Mouse (Mus musculus): ENCODE results near the gene Fcrl5. TPM values are rescaled to one million over a fixed set of nuclear protein-coding genes. Genes with fewer than 3 reads are reported as not detected.

Fcrl5 gene
- polyA plus RNA-seq, 1 experiment from 2014 or later: not detected

DNA sequence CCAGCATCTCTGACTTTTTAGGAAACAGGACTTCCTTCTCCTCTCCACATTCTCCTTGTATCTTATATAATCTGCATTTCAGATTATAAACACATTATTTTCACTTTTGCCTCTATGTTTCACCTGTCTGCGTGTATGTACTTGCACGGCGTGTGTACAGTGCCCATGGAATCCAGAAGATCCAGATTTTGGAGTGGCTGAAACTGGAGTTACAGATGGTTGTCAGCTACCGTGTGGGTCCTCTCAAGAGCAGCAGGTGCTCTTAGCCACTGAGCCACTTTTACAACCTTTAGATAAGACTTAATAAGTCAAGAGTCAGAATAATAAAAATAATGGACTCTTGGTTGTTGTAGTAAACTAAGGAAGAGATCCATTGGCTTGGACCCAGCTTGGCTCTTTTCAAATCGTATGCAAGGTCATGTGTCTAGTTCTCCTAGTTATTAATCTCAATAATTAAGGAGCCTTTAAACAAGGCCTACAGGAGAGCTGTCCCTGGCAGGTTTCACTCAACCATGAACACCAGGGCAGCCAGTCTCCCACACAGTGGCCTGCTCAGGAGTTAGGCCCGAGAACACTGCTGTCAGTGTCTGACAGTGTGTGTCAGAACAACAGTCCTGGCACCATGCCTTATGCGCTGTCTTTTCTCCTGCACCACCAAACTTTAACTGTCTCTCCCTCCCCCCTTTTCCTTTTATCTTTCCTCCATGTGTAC, 98.2 kb downstream of the Fcrl5 start:
- no peaks in the 10 kb centered on the region for H3K4me1 ChIP-seq (ENCODE audit: control insufficient read depth, insufficient read depth, low read length)
- peaks cover 34% of the 10 kb centered on the region for H3K36me3 ChIP-seq (ENCODE audit: control insufficient read depth, insufficient read depth, low read length)
- 84% methylated on average over 7 of the region's 7 CpGs for WGBS
- ATAC-seq (ENCODE audit: insufficient read depth, low FRiP score): no peak
- no peak overlapping the region for H3K4me3 ChIP-seq (replicated peaks; ENCODE audit: low read length)
- no peaks in the 10 kb centered on the region for H3K27me3 ChIP-seq (ENCODE audit: control insufficient read depth, insufficient read depth, low read length)
- no peak overlapping the region for H3K9ac ChIP-seq (ENCODE audit: low read length)
- H3K4me2 ChIP-seq (ENCODE audit: low read depth, low read length): no peak overlapping the region
- H3K9me3 ChIP-seq (replicated peaks; ENCODE audit: control insufficient read depth, low read length): no peaks in the 10 kb centered on the region
- no peak overlapping the region for H3K27ac ChIP-seq (ENCODE audit: low read length)

GRCm38 (mm10) chr3:87538034-87538433, 102.5 kb downstream of the Fcrl5 start:
- Histone ChIP-seq H3K4me2 (ENCODE audit: low read depth, low read length) (no peak overlapping the region), H3K27ac (ENCODE audit: low read length) (no peak overlapping the region), H3K9me3 (replicated peaks; ENCODE audit: control insufficient read depth, low read length) (no peaks in the 10 kb centered on the region), H3K4me3 (replicated peaks; ENCODE audit: low read length) (no peak overlapping the region), H3K4me1 (ENCODE audit: control insufficient read depth, insufficient read depth, low read length) (peaks cover 6% of the 10 kb centered on the region; the same call in 1 of the 2 replicates), H3K36me3 (ENCODE audit: control insufficient read depth, insufficient read depth, low read length) (peaks cover 27% of the 10 kb centered on the region), H3K27me3 (ENCODE audit: control insufficient read depth, insufficient read depth, low read length) (no peaks in the 10 kb centered on the region), H3K9ac (ENCODE audit: low read length) (no peak overlapping the region)
- ATAC-seq (ENCODE audit: insufficient read depth, low FRiP score): no peak
- 78% methylated on average over 10 of the region's 10 CpGs for WGBS

DNA sequence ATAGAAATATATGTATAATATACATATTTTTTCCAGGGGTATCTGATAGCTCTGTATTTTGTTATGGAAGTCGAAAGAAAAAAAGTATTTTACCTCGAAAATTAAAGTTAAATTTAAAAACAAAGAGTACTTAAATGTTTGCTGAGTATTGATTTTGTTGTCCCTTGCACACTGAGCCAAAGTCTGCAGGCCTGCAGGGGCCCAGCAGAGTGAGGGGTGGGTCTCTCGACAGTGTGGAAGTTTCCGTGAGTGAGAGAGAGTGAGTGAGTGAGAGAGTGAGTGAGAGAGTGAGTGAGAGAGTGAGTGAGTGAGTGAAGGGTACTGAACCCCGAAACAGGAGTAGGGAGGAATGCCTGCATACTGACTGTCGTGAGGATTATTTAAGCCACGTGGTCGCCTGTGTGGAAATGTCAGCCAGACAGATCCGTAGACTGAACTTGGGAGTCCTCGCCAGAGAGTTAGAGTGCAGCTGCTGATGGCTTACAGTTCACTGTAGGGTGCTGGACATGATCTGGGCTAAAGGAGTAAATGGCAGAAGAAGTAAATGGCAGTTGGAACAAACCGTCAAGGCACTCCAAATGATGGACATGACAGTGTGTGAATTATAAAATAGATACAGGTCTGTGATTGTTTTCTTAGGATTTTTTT, 104.6 kb downstream of the Fcrl5 start:
- H3K9ac ChIP-seq (ENCODE audit: low read length): no peak overlapping the region
- H3K4me1 ChIP-seq (ENCODE audit: control insufficient read depth, insufficient read depth, low read length): peaks cover 6% of the 10 kb centered on the region; the same call in 1 of the 2 replicates
- H3K9me3 ChIP-seq (replicated peaks; ENCODE audit: control insufficient read depth, low read length): no peaks in the 10 kb centered on the region
- ATAC-seq (ENCODE audit: insufficient read depth, low FRiP score): no peak
- H3K4me3 ChIP-seq (replicated peaks; ENCODE audit: low read length): no peak overlapping the region
- H3K27me3 ChIP-seq (ENCODE audit: control insufficient read depth, insufficient read depth, low read length): no peaks in the 10 kb centered on the region
- H3K4me2 ChIP-seq (ENCODE audit: low read depth, low read length): no peak overlapping the region
- peaks cover 17% of the 10 kb centered on the region for H3K36me3 ChIP-seq (ENCODE audit: control insufficient read depth, insufficient read depth, low read length)
- 67% methylated on average over 11 of the region's 11 CpGs for WGBS
- no peak overlapping the region for H3K27ac ChIP-seq (ENCODE audit: low read length)

DNA sequence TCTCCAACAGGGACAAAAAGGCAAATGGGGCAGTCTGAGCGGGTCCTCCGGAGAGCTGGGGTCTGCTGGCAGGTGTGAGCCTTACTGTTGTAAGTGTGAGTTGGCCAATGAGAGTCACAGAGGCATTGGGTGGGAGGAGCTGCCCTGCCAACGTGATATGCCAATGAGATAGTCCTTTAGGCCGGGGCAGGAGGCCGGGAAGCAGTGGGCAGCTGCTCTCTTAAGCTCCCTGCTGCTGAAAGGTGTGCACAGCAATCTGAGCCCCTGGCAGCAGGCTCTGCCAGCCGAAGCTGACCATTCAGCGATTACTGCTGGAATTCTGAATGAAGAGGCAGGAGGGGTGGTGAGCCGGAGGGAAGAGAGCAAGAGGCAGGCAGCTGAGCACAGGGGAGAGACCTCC, 105.1 kb downstream of the Fcrl5 start:
- H3K4me2 ChIP-seq (ENCODE audit: low read depth, low read length): no peak overlapping the region
- H3K27ac ChIP-seq (ENCODE audit: low read length): no peak overlapping the region
- H3K9ac ChIP-seq (ENCODE audit: low read length): no peak overlapping the region
- H3K9me3 ChIP-seq (replicated peaks; ENCODE audit: control insufficient read depth, low read length): no peaks in the 10 kb centered on the region
- no peak for ATAC-seq (ENCODE audit: insufficient read depth, low FRiP score)
- H3K36me3 ChIP-seq (ENCODE audit: control insufficient read depth, insufficient read depth, low read length): peaks cover 12% of the 10 kb centered on the region
- H3K27me3 ChIP-seq (ENCODE audit: control insufficient read depth, insufficient read depth, low read length): no peaks in the 10 kb centered on the region
- 38% methylated on average over 8 of the region's 8 CpGs for WGBS
- peaks cover 6% of the 10 kb centered on the region; the same call in 1 of the 2 replicates for H3K4me1 ChIP-seq (ENCODE audit: control insufficient read depth, insufficient read depth, low read length)
- no peak overlapping the region for H3K4me3 ChIP-seq (replicated peaks; ENCODE audit: low read length)

DNA sequence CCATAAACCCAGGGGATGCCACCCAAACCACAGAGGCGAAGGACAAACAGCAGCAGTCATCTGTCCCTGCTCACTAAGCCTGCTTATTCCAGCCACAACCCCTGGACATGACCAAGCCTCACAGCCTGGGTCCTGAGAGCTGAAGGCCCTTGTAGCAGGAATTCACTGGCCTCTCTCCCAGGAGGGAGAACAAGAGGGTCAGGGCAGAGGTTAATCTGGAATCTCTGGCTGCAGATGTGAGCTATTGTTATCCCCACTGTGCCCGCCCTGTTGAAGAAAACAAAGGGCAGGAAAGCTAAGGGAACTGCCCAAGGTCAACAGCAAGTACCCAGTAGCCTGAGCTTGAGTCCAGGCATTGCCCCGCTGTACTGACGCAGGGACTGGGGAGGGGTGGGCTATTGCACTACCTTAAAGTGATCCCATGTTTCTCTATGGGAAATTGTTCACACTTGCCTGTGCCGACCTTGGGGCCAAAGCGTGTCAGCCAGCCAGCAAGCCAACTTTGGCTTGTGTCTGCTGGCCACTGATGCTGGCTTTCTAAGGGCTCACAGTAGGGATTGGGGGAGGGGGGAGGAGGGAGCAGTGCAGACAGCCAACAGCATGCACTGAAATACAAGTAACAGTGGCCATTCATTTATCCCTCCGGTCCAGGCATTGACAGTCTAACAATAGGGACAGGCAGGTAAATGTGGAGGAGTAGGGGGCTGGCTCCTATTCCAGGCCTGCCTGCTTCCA, 107.1 kb downstream of the Fcrl5 start:
- no peak overlapping the region for H3K4me2 ChIP-seq (ENCODE audit: low read depth, low read length)
- H3K27ac ChIP-seq (ENCODE audit: low read length): no peak overlapping the region
- 65% methylated on average over 7 of the region's 7 CpGs for WGBS
- no peaks in the 10 kb centered on the region for H3K27me3 ChIP-seq (ENCODE audit: control insufficient read depth, insufficient read depth, low read length)
- H3K4me1 ChIP-seq (ENCODE audit: control insufficient read depth, insufficient read depth, low read length): peaks cover 6% of the 10 kb centered on the region; the same call in 1 of the 2 replicates
- no peaks in the 10 kb centered on the region for H3K9me3 ChIP-seq (replicated peaks; ENCODE audit: control insufficient read depth, low read length)
- no peak for ATAC-seq (ENCODE audit: insufficient read depth, low FRiP score)
- no peak overlapping the region for H3K4me3 ChIP-seq (replicated peaks; ENCODE audit: low read length)
- H3K9ac ChIP-seq (ENCODE audit: low read length): no peak overlapping the region
- H3K36me3 ChIP-seq (ENCODE audit: control insufficient read depth, insufficient read depth, low read length): no peaks in the 10 kb centered on the region

- Histone ChIP-seq H3K4me1 (ENCODE audit: control insufficient read depth, insufficient read depth, low read length) (peaks cover 6% of the 10 kb centered on the region), H3K9me3 (replicated peaks; ENCODE audit: control insufficient read depth, low read length) (no peaks in the 10 kb centered on the region), H3K27me3 (ENCODE audit: control insufficient read depth, insufficient read depth, low read length) (no peaks in the 10 kb centered on the region), H3K4me3 (replicated peaks; ENCODE audit: low read length) (no peak overlapping the region), H3K36me3 (ENCODE audit: control insufficient read depth, insufficient read depth, low read length) (no peaks in the 10 kb centered on the region), H3K4me2 (ENCODE audit: low read depth, low read length) (no peak overlapping the region), H3K9ac (ENCODE audit: low read length) (no peak overlapping the region), H3K27ac (ENCODE audit: low read length) (no peak overlapping the region)
- ATAC-seq (ENCODE audit: insufficient read depth, low FRiP score): no peak
- WGBS: 82% methylated on average over 3 of the region's 3 CpGs
Observed at GRCm38 (mm10) chr3:87545554-87545953, 110.0 kb downstream of the Fcrl5 start.

- Histone ChIP-seq H3K27me3 (ENCODE audit: control insufficient read depth, insufficient read depth, low read length) (no peaks in the 10 kb centered on the region), H3K4me2 (ENCODE audit: low read depth, low read length) (no peak overlapping the region), H3K4me3 (replicated peaks; ENCODE audit: low read length) (no peak overlapping the region), H3K27ac (ENCODE audit: low read length) (no peak overlapping the region), H3K4me1 (ENCODE audit: control insufficient read depth, insufficient read depth, low read length) (peaks cover 6% of the 10 kb centered on the region), H3K9ac (ENCODE audit: low read length) (no peak overlapping the region), H3K9me3 (replicated peaks; ENCODE audit: control insufficient read depth, low read length) (no peaks in the 10 kb centered on the region), H3K36me3 (ENCODE audit: control insufficient read depth, insufficient read depth, low read length) (no peaks in the 10 kb centered on the region)
- 76% methylated on average over 10 of the region's 10 CpGs for WGBS
- ATAC-seq (ENCODE audit: insufficient read depth, low FRiP score): no peak
Observed at GRCm38 (mm10) chr3:87546291-87546721, 110.7 kb downstream of the Fcrl5 start.

GRCm38 (mm10) chr3:87549908-87550307, 114.3 kb downstream of the Fcrl5 start:
- Histone ChIP-seq H3K4me1 (ENCODE audit: control insufficient read depth, insufficient read depth, low read length) (no peaks in the 10 kb centered on the region; the same call in 1 of the 2 replicates), H3K4me2 (ENCODE audit: low read depth, low read length) (no peak overlapping the region), H3K4me3 (replicated peaks; ENCODE audit: low read length) (no peak overlapping the region), H3K36me3 (ENCODE audit: control insufficient read depth, insufficient read depth, low read length) (no peaks in the 10 kb centered on the region), H3K27me3 (ENCODE audit: control insufficient read depth, insufficient read depth, low read length) (no peaks in the 10 kb centered on the region), H3K9me3 (replicated peaks; ENCODE audit: control insufficient read depth, low read length) (no peaks in the 10 kb centered on the region), H3K9ac (ENCODE audit: low read length) (no peak overlapping the region), H3K27ac (ENCODE audit: low read length) (no peak overlapping the region)
- 23% methylated on average over 14 of the region's 14 CpGs for WGBS
- no peak for ATAC-seq (ENCODE audit: insufficient read depth, low FRiP score)
